Comparison of ENCODE assay signal across 11 mouse cellular contexts in genomic region chr2:179571175-179571769, GRCm38 (mm10).
DNase-seq lines count a peak whose midpoint lies in the region; ATAC-seq and TF ChIP-seq lines count a peak whose summit lies in the region.
"Had no signal": no experiment of that assay in that cellular context is flagged by ENCODE, and none has a peak within 500 bp of the region (broad histone marks: within the 10 kb centered on the region; RNA-seq: fewer than 3 reads in every experiment).

No protein-coding gene starts in this region.

- no peak for DNase-seq in layer of hippocampus, adult 2 months (ENCODE audit: low spot score in 2 of 2)
- DNase-seq in layer of hippocampus, adult 8-10 months (ENCODE audit: low spot score in 2 of 2) = no peak
- DNase-seq in large intestine, adult 2 months (ENCODE audit: low read depth, low spot score) = peak; percentile 35
- peak; percentile 73 for DNase-seq in retina, postnatal 1 day
- DNase-seq in ovary, postnatal 14 days (ENCODE audit: low spot score) = no peak
- no peak for DNase-seq in right cerebral cortex, adult 2 months (ENCODE audit: low spot score in 2 of 2)
- DNase-seq: cerebellum, adult 8-10 months; heart, adult 18-20 months had no signal

- H3K9ac ChIP-seq in forebrain, embryonic 12.5 days = 0 out of 2 replicates have a peak overlapping the region, but pooled peaks have one; percentile 4
- no peak overlapping the region for H3K9ac ChIP-seq in heart, embryonic 11.5 days (ENCODE audit: low read depth, low read length)

- peak; percentile 23 for TF ChIP-seq CTCF in layer of hippocampus, adult 2 months (conservative IDR thresholded peaks at IDR 0.05)

- H3K27ac ChIP-seq in layer of hippocampus, adult 2 months = no peak overlapping the region
- H3K27ac ChIP-seq in forebrain, embryonic 12.5 days = peak overlapping the region; percentile 56; the same call in 1 of the 2 replicates
- H3K27ac ChIP-seq in heart, embryonic 11.5 days (ENCODE audit: low read depth, low read length) = no peak overlapping the region
- H3K27ac ChIP-seq: macrophage had no signal

- no peak overlapping the region for H3K4me2 ChIP-seq in forebrain, embryonic 12.5 days
- no peak overlapping the region for H3K4me2 ChIP-seq in heart, embryonic 11.5 days

- H3K4me3 ChIP-seq in layer of hippocampus, adult 2 months = no peak overlapping the region
- no peak overlapping the region for H3K4me3 ChIP-seq in forebrain, embryonic 12.5 days (replicated peaks)
- no peak overlapping the region for H3K4me3 ChIP-seq in heart, embryonic 11.5 days (ENCODE audit: low read depth, low read length)

- WGBS in forebrain, embryonic 12.5 days = 6% methylated on average over 6 of the region's 6 CpGs
- 25% methylated on average over 6 of the region's 6 CpGs for WGBS in large intestine, adult 2 months
- WGBS in heart, embryonic 11.5 days (ENCODE audit: insufficient replicate concordance) = 18% methylated on average over 6 of the region's 6 CpGs

- peaks cover 43% of the 10 kb centered on the region for H3K4me1 ChIP-seq in forebrain, embryonic 12.5 days
- peaks cover 3% of the 10 kb centered on the region; the same call in 1 of the 2 replicates for H3K4me1 ChIP-seq in heart, embryonic 11.5 days (ENCODE audit: control insufficient read depth, insufficient read depth, low read length)

- ATAC-seq in forebrain, embryonic 12.5 days (ENCODE audit: low FRiP score) = peak; percentile 83
- ATAC-seq in heart, embryonic 11.5 days (replicated peaks; ENCODE audit: insufficient number of reproducible peaks, low FRiP score, low TSS enrichment) = no peak

- no peaks in the 10 kb centered on the region for H3K36me3 ChIP-seq in forebrain, embryonic 12.5 days (replicated peaks)
- no peaks in the 10 kb centered on the region for H3K36me3 ChIP-seq in heart, embryonic 11.5 days (ENCODE audit: control insufficient read depth, insufficient read depth, low read length)

- H3K27me3 ChIP-seq in forebrain, embryonic 12.5 days = no peaks in the 10 kb centered on the region
- H3K27me3 ChIP-seq in heart, embryonic 11.5 days (ENCODE audit: control insufficient read depth, insufficient read depth, low read length) = no peaks in the 10 kb centered on the region

- H3K9me3 ChIP-seq in forebrain, embryonic 12.5 days = no peaks in the 10 kb centered on the region; the same call in 1 of the 2 replicates
- 0 out of 2 replicates have a peak, but pooled peaks cover 3% of the 10 kb centered on the region for H3K9me3 ChIP-seq in heart, embryonic 11.5 days (replicated peaks; ENCODE audit: control insufficient read depth, low read length)

Comparison
In these comparisons a context has a peak if more than half of its experiments do, and no peak if none do; other contexts are left out.
1. DNase-seq: peak in large intestine, adult 2 months (single experiment) and retina, postnatal 1 day (single experiment); none in layer of hippocampus, adult 2 months (0 of 2), layer of hippocampus, adult 8-10 months (0 of 2), ovary, postnatal 14 days (single experiment) and right cerebral cortex, adult 2 months (0 of 2).